Mouse (Mus musculus): ENCODE measurements at regions not wholly inside any gene's neighbourhood (a gene's known extent, or its start where the extent isn't known, plus 50 kb on each side); places are given as distances from the start of the nearest gene placed in this dataset.

DNA sequence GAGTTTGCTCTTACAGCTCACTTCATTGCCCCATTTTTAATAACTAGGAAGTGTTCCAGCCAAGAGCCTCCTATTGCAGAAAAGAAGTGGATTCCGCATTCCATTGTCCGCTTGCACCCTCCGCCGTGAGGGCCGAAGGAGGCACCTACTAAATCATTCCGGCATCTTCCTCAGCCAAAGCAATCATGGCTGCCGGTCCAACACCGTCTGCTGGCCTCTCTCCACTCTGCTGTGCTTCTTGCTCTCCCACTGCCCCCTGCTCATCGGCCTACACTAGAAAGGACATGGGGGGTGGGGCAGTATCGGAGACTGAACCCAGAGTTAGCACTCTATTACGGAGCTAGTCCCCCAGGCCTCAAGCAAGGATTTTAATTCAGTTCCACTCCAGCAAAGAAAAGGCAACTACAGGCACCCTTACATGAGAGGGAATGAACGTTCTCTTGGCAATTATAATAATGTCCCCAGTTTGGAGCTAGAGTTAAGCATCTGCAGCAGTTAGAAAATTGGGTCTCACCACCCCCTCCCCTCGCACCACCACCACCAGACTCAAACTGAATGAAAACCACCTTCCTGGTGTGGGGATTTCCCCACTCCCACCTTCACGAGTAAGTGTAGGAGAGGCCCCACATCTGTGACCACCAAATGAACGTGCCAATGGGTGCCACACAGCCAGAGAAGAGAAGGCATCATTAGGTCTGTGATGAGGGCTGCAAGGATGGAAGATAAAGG lies 88.3 kb downstream of the Adamts15 start:
- TF ChIP-seq CTCF (IDR thresholded peaks at IDR 0.05; ENCODE audit: insufficient read depth, low read length) (no peak), POLR2A (IDR thresholded peaks at IDR 0.05; ENCODE audit: borderline replicate concordance, extremely low read depth, low read depth, low read length) (no peak)
